Mouse (Mus musculus) neural tube, embryonic 11.5 days (tissue): ENCODE results near the gene Cdcp2. TPM values are rescaled to one million over a fixed set of nuclear protein-coding genes. Genes with fewer than 3 reads are reported as not detected.

Experiments
- ATAC-seq: fragments of 200-750 bp; cut with Nextera tagmentation; 2 replicates; pipeline ENCODE4 v1.8.0; 2017; ENCODE audit warnings: moderate number of reproducible peaks, mild to moderate bottlenecking, moderate TSS enrichment, moderate library complexity; ENCODE audit not compliant: insufficient read depth, low FRiP score, low TSS enrichment
- DNase-seq: peaks from one replicate; pipeline ENCODE4 v3.0.0-alpha.2; 2015; ENCODE audit warnings: low spot score
- H3K27ac ChIP-seq: fragments of 300-500 bp; sonication (generic); 2 replicates; pipeline ENCODE4 v1.5.1; 2014; ENCODE audit warnings: low read depth, mild to moderate bottlenecking, low read length
- H3K27me3 ChIP-seq: fragments of 300-500 bp; sonication (generic); 2 replicates; pipeline ENCODE4 v1.6.1; 2014; ENCODE audit warnings: mild to moderate bottlenecking, low read length, mixed read lengths; ENCODE audit not compliant: control insufficient read depth, insufficient read depth
- H3K36me3 ChIP-seq: fragments of 300-500 bp; sonication (generic); 2 replicates; pipeline ENCODE4 v1.6.1; 2014; ENCODE audit warnings: mild to moderate bottlenecking, low read length, moderate library complexity, mixed read lengths; ENCODE audit not compliant: control insufficient read depth, insufficient read depth
- H3K4me1 ChIP-seq: fragments of 300-500 bp; sonication (generic); 2 replicates; pipeline ENCODE4 v1.6.1; 2014; ENCODE audit warnings: low read length, mixed read lengths; ENCODE audit not compliant: control insufficient read depth, insufficient read depth
- H3K4me2 ChIP-seq: fragments of 300-500 bp; sonication (generic); 2 replicates; pipeline ENCODE4 v1.6.1; 2014; ENCODE audit warnings: low read depth, mild to moderate bottlenecking, moderate library complexity
- H3K4me3 ChIP-seq: fragments of 300-500 bp; sonication (generic); 2 replicates; pipeline ENCODE4 v1.5.1; 2014; ENCODE audit warnings: low read depth, low read length
- H3K9ac ChIP-seq: fragments of 300-500 bp; sonication (generic); 2 replicates; pipeline ENCODE4 v1.6.1; 2014; ENCODE audit warnings: mild to moderate bottlenecking, low read length
- H3K9me3 ChIP-seq: fragments of 300-500 bp; sonication (generic); 2 replicates; pipeline ENCODE4 v1.6.1; 2016; ENCODE audit warnings: low read length; ENCODE audit not compliant: control insufficient read depth
- WGBS: fragments of 180-500 bp; shearing (Covaris S2); extraction: QIAGEN DNeasy Blood & Tissue Kit; methylation state at CpG from one replicate; pipeline ENCODE4 v1.1.7; 2014; 5-methylcytosine and 5-hydroxymethylcytosine counted together
- polyA plus RNA-seq: library from polyadenylated mRNA; unstranded; fragments of >200 nt; fragmentation: Nextera tagmentation; extraction: Ambion mirVana; gene quantifications from 2 replicates; pipeline ENCODE4 v1.2.1, GENCODE M21; 2014

Cdcp2 gene
- polyA plus RNA-seq, 1 experiment from 2014 or later = 0.64 TPM

DNA sequence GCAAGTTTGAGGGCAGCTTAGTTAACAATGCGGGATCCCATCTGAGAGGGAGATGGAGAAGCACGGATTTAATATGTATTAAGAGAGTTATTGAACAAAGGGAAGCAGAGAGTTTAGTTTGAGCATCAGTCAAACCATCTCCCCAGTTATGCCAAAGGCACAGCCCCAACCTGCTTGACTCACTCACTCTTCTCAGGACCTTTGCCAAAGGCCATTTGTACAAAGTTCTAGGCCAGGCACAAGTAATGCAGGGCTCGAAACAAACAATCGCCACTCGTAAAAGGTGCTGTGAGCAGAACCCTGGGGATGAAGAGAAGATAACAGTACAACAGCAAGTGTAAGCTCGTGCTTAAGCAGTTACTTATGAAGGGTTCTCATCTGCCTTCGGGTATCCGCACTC, 55.9 kb downstream of the Cdcp2 start:
- DNase-seq = no peak
- H3K27me3 ChIP-seq = no peaks in the 10 kb centered on the region
- H3K4me1 ChIP-seq = no peaks in the 10 kb centered on the region
- no peak overlapping the region for H3K4me2 ChIP-seq
- no peaks in the 10 kb centered on the region for H3K9me3 ChIP-seq
- H3K9ac ChIP-seq = no peak overlapping the region
- no peak overlapping the region for H3K27ac ChIP-seq
- H3K36me3 ChIP-seq = no peaks in the 10 kb centered on the region
- WGBS = 85% methylated on average over 8 of the region's 8 CpGs
- H3K4me3 ChIP-seq = no peak overlapping the region
- ATAC-seq = no peak

GRCm38 (mm10) chr4:107156983-107157401, 60.3 kb downstream of the Cdcp2 start:
- Histone ChIP-seq H3K4me3 (no peak overlapping the region), H3K9me3 (no peaks in the 10 kb centered on the region), H3K27me3 (no peaks in the 10 kb centered on the region), H3K9ac (no peak overlapping the region), H3K4me1 (no peaks in the 10 kb centered on the region), H3K4me2 (no peak overlapping the region), H3K27ac (no peak overlapping the region), H3K36me3 (no peaks in the 10 kb centered on the region)
- 77% methylated on average over 4 of the region's 4 CpGs for WGBS
- DNase-seq (no peak), ATAC-seq (no peak)

GRCm38 (mm10) chr4:107159166-107159773, 62.6 kb downstream of the Cdcp2 start:
- 92% methylated on average over 11 of the region's 11 CpGs for WGBS
- Histone ChIP-seq H3K9me3 (no peaks in the 10 kb centered on the region), H3K4me1 (no peaks in the 10 kb centered on the region), H3K4me2 (no peak overlapping the region), H3K4me3 (no peak overlapping the region), H3K27me3 (no peaks in the 10 kb centered on the region), H3K27ac (no peak overlapping the region), H3K36me3 (no peaks in the 10 kb centered on the region), H3K9ac (no peak overlapping the region)
- DNase-seq (no peak), ATAC-seq (no peak)

DNA sequence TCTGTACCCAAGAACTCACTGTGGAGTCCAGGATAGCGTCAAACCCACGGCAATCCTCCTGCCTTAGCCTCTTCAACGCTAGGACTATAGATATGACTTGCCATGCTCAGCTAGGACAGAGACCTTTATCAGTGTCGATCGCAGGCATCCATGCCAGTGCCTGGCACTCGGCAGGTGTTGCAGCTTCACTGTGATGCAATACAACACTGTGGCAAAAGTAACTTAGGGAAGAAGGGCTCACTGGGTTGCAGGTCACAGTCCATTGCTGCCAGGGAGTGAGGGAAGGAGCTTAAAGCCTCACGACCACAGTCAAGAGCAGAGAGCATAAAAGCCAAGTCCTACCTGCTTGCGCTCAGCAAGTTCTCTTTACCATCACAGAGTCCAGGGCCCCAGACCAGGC, 63.5 kb downstream of the Cdcp2 start:
- H3K9ac ChIP-seq = no peak overlapping the region

More for the DNA sequence above, 63.5 kb downstream of the Cdcp2 start:
- Histone ChIP-seq H3K27ac (no peak overlapping the region), H3K4me3 (no peak overlapping the region), H3K27me3 (no peaks in the 10 kb centered on the region), H3K36me3 (no peaks in the 10 kb centered on the region), H3K4me2 (no peak overlapping the region), H3K9me3 (no peaks in the 10 kb centered on the region), H3K4me1 (0 out of 2 replicates have a peak, but pooled peaks cover 2% of the 10 kb centered on the region)
- 90% methylated on average over 8 of the region's 8 CpGs for WGBS
- no peak for ATAC-seq
- DNase-seq = no peak

Other genes with a start within 250 kb of the Cdcp2 start
- gene Ssbp3, start 186.2 kb upstream of the Cdcp2 start, polyA plus RNA-seq = 142 and 145 TPM in 2 replicates
- gene Mrpl37, start 30.0 kb upstream of the Cdcp2 start, polyA plus RNA-seq = 122 and 124 TPM in 2 replicates
- 3.7 and 7.0 TPM in 2 replicates for gene Cyb5rl, start 29.9 kb upstream of the Cdcp2 start, polyA plus RNA-seq
- 316 and 334 TPM in 2 replicates for gene Tmem59, start 81.5 kb downstream of the Cdcp2 start, polyA plus RNA-seq
- 24.8 and 29.1 TPM in 2 replicates for gene Tceanc2, start 82.2 kb downstream of the Cdcp2 start, polyA plus RNA-seq
- not detected in 2 replicates for gene Ldlrad1, start 112.3 kb downstream of the Cdcp2 start, polyA plus RNA-seq
- gene Lrrc42, start 156.6 kb downstream of the Cdcp2 start, polyA plus RNA-seq = 81.8 and 83.9 TPM in 2 replicates
- gene Hspb11, start 156.7 kb downstream of the Cdcp2 start, polyA plus RNA-seq = 26.1 and 31.6 TPM in 2 replicates
- not detected in 2 replicates for gene Dio1, start 210.3 kb downstream of the Cdcp2 start, polyA plus RNA-seq
- gene Yipf1, start 217.5 kb downstream of the Cdcp2 start, polyA plus RNA-seq = 43.0 and 43.3 TPM in 2 replicates